Mouse (Mus musculus) A20 (cell line): ENCODE measurements around the gene Wnt11.

Source experiments
- DNase-seq: peaks from one replicate; pipeline ENCODE4 v3.0.0-alpha.2; 2011; ENCODE audit warnings: low read depth, low spot score

Wnt11 gene

DNA sequence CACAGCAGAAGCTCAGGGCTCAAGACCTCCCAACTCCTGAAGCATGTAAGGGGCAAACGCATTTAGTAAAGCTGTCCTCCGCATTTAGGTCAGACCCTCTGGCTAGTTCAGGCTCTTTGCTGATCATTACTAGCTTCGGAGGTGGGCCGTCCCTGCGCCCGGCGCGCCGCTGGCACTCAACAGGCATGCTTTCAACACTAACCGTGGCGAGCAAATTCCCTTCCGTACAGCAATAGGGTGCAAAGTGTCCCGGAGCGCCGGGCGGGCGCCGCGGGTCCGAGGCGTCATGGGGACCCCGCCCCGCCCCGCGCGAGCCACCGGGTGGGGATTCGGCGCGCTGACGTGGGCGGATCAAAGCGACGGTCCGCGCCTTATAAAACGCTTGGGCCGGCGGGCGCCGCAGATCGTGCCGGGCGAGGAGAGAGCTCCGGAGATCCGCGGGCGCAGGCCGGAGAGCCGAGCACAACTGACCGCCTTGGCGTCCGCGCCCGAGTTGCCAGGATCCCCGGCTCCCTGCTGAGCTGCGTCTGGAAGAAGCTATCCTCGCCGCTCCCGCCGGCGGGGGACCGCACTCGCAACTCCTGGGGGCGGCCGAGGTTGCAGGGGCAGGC lies at the start of gene Wnt11:
Gene Wnt11 (plus strand): TSS at position 402 of the 611 bp plus-strand sequence.
- DNase-seq: no peak

DNA sequence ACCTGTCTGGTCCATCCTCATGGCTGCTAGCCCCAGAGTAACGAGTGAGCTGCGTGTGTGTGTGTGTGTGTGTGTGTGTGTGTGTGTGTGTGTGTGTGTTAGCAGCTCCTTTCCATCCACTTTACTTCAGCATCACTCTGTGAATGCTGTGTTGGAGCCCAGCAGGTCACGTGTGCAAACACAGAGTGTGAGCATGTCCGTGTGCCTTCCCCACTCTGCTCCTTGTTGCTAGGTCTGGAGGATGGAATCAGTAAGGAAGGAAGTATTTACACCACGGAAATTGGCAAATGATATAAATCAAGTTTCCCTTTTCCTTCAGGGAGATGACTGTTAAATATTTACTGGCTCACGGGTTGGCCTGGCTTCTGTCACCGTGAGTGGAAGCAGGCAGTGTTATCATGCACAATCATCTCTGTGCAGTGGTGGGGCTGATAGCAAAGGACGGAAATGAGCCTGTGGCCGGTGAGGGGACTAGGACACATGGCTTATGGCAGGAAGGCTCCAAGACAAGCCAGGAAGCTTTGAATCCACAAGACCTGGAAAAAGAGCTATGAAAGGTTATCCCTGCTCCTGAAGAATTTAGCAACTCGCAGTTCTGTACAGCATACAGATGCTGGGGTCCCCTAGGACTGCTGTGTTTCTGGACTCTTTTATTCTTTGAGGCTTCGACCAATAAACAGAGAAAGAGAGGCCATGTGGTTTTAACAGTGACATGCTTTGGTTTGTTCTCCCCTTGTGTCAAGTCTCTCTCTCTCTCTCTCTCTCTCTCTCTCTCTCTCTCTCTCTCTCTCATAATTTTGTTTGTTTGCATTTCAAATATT lies 47.9 kb upstream of the Wnt11 start:
- no peak for DNase-seq

- DNase-seq: no peak
Measured at GRCm38 (mm10) chr7:98788721-98789120, 46.2 kb upstream of the Wnt11 start.

- DNase-seq: no peak
Measured at GRCm38 (mm10) chr7:98789121-98789520, 45.8 kb upstream of the Wnt11 start.

- no peak for DNase-seq
Measured at GRCm38 (mm10) chr7:98791864-98792263, 43.0 kb upstream of the Wnt11 start.

DNA sequence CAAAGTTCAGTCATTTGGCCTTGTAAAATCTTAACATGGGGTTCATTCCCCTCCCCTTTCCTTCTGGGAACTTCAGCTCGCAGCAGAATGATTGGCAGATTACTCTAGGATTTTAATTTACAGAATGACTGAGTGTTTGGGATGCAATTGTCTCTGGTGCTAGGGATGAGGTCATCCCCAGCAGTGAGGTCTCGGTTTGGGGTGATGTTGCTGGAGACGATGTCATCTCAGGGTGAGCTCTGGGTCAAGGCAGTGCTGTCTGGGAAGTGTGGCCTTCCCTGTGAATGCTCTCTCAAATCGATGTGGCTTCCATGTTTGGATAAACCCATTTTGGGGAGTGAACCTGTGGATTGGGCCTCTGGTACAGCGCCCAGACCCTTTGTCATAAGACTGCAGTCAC lies 41.1 kb upstream of the Wnt11 start:
- no peak for DNase-seq

GRCm38 (mm10) chr7:98794444-98794843 lies 40.5 kb upstream of the Wnt11 start:
- no peak for DNase-seq

DNA sequence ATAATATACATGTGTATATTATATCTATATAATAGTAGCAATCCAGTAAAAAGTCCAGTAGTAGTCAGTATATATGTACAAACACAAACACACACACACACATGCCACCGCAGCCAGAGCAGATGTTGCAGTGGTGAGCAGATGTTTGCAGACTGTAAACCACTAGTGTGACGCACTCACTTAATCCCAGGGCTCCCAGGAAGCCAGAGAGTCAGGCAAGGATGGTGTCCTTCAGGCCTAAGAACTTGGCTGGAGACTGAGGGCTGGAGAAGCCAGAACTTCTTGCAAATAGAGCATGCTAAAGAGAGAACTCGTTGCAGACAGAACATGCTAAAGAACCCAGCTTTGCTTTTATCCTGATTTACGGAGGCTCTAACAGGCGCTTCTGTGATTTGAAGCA lies 39.3 kb upstream of the Wnt11 start:
- no peak for DNase-seq

DNA sequence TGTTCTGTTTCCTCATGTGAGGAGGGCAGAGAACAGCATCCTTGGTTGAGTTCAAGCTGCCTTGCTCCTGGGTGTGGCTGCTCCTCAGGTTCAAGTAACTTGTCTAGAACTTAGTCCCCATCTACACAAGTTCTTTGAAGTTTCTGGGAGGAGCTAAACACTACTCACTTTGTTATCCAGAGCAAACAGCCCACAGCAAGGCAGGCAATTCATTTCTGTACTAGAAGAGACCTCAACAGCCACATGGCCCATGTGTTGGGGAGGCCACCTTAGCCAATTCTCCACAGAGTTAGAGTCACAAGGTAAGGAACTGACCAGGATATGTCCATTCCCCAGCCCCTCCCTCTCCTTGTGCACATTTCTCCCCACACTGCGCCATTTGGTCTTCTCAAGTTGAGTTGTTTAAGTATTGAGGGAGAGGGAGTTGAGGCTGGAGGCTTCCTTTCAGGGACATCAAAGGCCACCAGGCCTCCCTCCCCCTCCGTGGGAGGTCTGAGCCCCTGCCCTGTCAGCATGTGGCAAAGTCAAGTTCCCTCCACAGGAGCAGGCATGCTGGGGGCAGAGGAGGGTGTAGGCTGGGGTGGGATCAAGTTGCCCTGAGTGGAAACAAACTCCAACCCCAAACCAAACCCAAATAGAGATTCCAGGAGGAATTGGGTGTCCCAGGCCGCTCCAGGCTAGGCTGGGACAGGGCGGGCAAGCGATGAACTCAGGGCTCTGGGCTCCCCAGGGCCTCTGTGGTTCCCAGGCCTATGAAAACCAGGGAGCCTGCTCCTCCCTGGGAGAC lies 37.4 kb upstream of the Wnt11 start:
- DNase-seq: no peak

GRCm38 (mm10) chr7:98798134-98798417 lies 36.8 kb upstream of the Wnt11 start:
- no peak for DNase-seq

DNA sequence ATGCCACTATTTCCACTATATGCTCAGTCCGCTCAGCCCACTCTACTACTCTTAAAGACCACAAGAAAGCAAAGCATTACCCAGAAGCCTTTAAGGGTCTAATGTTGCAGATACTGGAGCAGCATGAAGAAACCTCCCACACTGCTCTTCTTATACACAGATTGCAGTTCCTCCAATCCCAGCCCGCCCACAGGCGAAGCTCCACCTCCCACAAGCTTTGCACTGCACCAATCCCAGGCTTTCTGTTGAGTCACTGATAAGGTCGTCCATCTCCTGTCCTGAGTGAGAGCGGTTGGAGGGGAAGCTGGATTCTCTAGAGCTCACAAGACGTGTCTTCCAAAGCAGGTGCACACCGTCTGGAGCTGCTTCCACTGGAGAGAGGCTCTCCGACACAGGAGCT lies 34.5 kb upstream of the Wnt11 start:
- DNase-seq: no peak

DNA sequence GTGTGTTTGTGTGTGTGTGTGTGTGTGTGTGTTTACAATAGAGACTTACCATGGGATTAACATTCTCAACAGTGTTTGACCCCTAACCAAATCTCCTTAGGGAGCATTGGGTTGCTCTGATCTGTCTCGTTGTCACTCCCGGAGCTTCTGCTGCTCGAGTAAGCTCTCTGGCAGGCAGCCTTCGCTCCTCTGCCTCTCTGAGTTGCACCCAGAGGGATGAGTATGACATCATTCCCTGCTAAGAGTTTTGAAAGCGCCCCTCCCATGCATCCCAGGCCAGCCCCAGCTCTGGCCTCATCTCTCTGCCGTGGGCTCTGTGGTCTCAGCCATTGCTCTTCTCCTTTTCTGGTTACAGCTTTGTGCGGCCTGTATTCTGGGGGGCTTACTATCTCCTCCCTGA lies 33.8 kb upstream of the Wnt11 start:
- DNase-seq: no peak

DNA sequence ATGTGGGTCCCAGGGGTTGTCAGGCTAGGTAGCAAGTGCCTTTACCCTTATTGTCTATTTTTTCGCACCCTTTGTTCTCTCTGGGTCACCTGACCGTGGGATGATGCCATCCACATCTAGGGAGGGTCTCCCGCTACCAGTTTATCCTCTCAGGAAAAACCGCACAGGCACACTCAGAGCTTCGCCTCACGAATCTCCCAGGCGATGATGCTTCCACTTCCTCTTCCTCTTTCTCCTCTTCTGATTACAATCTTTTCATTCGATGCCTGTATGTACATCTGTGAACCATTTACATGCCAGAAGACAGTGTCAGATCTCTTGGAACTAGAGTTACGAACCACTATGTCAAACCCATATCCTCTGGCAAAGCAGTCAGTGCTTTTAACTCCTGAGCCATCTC lies 31.7 kb upstream of the Wnt11 start:
- peak; percentile 47 for DNase-seq

DNA sequence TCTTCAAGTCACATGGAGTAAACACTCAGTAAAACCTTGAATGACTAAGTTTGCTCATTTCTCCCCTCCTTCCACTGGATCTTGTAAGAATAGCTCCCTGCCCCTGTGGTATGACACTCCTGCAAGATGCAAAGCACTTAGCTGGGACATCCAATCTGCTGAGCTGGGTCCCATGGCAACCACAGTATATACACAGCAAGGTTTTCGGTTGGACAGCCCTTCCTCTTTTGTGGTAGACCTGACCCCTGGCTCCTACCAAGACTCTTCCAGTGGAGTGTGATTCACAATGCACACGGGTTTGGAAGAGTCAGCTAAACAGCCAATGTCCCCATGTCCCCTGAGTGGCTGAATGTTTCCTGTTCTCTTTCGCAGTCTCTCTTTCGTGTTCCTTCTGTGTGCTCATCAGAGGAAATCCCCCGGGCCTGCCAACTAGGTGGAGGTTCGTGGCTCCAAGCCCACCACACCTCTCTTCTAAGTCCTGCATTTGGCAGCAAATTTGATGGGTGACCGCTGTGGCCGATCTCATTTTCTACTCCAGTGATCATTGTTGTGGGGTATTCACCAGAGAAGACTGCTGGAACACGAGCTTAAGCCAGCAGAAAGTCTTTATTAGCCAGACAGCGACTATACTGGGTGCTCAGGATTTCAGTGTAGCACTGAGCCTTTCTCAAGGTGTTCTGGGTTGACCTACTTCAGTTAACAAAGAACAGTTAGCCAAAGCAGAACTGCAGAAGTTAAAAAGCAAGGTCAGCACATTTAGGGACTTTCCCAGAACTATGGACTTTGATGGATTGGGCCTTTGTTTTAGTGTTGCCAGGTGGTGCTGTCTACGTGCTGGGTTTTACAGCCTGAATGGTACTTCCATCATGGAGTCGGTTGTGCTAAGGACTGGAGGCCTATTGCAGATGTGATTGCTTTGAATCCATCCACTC lies 29.8 kb upstream of the Wnt11 start:
- no peak for DNase-seq

DNA sequence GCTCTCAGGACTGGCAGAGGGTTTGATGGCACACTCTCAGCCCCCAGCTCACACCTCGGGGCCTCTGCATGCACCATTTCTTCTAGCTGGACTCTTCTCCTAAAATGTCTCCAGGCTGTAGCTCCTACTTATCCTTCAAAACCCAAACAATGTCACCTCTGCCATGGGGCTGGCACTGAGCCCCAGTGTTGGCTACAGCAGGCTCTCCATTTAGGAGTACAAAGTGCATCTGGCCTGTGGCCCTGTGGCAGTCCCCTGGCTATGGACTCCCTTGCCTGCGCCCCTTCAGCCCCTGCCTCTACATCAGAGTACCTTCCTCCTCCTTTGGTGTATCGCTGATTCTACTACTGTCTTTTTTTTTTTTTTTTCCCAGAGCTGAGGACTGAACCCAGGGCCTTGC lies 28.0 kb upstream of the Wnt11 start:
- DNase-seq: no peak

GRCm38 (mm10) chr7:98809372-98809771 lies 25.5 kb upstream of the Wnt11 start:
- no peak for DNase-seq

DNA sequence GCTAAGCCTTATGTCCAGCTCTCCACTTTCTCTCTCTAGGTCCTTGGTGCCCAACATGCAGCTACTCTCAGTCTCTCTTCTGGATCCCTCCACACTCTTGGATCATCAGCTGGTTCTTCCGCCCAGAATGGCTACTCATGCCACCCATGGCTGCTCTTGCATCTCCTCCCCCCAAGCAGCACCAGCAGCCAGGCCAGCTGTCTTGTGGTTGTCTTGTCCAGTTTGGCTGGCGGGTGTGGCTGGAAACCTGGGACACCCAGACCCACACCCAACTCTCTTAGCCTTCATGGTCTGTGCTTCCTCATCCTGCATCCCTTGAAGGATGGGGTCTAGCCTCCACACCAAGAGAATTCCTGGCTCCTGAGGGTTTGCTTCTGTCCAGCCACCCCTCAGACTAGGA lies 24.3 kb upstream of the Wnt11 start:
- DNase-seq: no peak

DNA sequence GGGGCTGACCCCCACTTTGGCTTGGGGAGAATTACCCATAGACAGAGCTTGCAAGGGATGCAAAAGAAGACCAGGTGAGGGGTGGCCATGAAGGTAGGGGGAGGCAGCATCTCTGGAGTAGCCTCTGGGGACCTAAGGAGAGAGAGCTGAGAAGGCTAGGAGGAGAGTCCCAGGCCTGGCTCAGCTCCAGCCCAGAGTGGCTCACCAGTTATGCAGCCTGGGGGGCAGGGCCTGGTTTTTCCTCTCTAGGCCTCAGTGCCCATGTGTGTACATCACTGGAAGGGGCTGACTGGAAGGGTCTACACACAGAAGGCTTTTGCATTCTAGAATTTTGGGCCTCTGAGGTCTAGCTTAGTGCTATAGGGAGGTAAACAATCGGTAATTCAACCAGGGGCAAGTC lies 14.4 kb upstream of the Wnt11 start:
- no peak for DNase-seq

- DNase-seq: no peak
Measured at GRCm38 (mm10) chr7:98822881-98823280, 12.0 kb upstream of the Wnt11 start.

GRCm38 (mm10) chr7:98823896-98824822 lies 10.8 kb upstream of the Wnt11 start:
- no peak for DNase-seq

GRCm38 (mm10) chr7:98828052-98828451 lies 6.9 kb upstream of the Wnt11 start:
- DNase-seq: no peak
